Mouse (Mus musculus): ENCODE data around the gene Ear14. TPM values are rescaled to one million over a fixed set of nuclear protein-coding genes. Genes with fewer than 3 reads are reported as not detected.
"Not testable (repeated sequence)": the region's sequence is repeated elsewhere in the genome, so short reads cannot be mapped to it uniquely, and the experiment has no call there.

Gene Ear14
- polyA plus RNA-seq, 1 experiment from 2014 or later = not detected

DNA sequence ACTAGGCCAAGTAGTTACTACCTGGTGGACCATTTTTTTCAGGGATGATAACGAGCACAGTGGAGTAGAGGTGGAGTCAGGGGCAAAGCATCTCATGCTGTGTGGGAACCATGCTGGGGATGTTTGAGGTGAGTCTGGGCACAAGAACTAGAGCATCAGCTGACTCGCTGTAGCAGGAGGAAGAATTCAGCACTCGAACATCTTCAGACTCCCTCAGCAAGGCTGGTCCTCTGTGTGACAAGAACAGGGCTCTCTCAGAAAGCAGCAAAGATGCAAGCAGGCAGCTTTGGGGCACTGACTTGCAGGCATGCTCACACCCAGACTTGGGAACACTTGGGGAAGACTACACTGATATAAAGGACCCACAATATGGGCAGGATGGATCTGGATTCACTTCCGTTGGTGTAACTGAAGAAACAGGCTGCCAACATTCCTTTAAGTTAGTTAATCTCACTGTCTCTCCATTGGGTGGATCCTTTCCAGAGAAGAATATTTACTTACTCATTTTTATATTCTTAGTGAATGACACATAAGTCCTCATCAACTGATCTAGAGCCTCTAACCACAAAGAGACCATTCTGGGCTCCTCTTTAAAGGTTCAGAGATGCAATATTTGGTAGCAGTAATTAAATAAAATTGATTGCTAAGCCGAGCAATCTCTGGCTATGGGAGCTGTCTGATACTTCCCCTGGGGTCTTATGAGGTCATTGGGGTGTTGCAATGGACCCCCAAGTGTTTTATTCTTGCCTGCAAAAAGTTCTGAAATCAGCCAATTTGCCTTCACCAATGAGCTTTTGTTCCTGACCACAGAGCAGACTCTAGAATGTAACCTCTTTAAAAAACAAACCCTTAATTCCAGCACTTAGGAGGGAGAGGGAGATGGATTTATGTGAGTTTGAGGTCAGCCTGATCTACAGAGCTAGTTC is 3.8 kb upstream of the Ear14 start, which contains the start of gene Ang2:
TSS of gene Ang2 (minus strand) at position 51 of the 926 bp plus-strand sequence.
- 82% methylated on average over 5 of the region's 5 CpGs for WGBS

DNA sequence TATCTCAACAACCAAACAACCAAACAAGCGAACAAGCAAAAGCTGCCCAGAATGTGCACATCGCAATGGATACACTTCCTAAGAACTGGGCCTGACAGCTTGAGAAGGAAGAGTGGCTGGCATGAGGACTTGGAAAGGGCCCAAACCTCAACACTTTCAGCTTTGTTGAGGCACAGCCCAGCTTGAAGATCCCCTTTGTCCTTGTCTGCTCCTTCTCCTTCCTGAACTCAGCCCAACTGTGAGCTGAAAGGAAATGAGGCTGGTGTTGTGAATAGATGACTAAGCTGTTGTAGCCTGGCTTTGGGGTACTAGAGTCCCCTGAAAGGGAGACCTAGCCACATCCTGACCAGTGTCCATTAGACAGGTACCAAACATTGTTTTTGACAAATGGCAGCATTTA is 3.1 kb upstream of the Ear14 start:
- H3K4me1 ChIP-seq = no peaks in the 10 kb centered on the region
- H3K9me3 ChIP-seq = no peaks in the 10 kb centered on the region
- H3K27me3 ChIP-seq (replicated peaks; ENCODE audit: low read depth, poor library complexity, severe bottlenecking) = no peaks in the 10 kb centered on the region
- no peaks in the 10 kb centered on the region for H3K36me3 ChIP-seq (replicated peaks)
- 92% methylated on average over 2 of the region's 2 CpGs for WGBS
- no peak for DNase-seq (ENCODE audit: low spot score)
- H3K27ac ChIP-seq (replicated peaks) = no peak overlapping the region
- H3K4me3 ChIP-seq = no peak overlapping the region

More for the DNA sequence above, 3.8 kb upstream of the Ear14 start, which contains the start of gene Ang2:
- Histone ChIP-seq H3K36me3 (replicated peaks) (no peaks in the 10 kb centered on the region), H3K27me3 (replicated peaks; ENCODE audit: low read depth, poor library complexity, severe bottlenecking) (no peaks in the 10 kb centered on the region), H3K4me1 (no peaks in the 10 kb centered on the region), H3K9me3 (no peaks in the 10 kb centered on the region), H3K27ac (replicated peaks) (no peak within 1 kb of the TSS), H3K4me3 (no peak within 1 kb of the TSS)
- DNase-seq (ENCODE audit: low spot score) = no peak

DNA sequence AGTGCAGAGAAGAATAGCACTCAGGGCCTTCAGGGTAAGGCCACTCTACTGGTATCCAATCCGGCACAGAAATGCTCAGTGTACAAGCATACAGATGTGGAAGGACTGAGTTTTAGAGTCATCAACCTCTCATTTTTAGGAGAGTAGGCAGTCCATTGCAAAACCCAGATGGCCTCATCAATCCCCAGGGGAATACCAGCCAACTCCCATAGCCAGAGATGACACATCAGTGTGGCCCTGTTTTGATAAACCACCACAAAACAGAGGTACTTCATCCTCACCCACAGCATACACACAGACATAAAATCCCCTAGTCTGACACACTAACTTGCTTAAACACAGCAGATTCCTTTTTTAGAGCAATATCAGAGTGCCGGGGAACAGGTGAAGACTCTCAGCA is 2.7 kb upstream of the Ear14 start:
- H3K27ac ChIP-seq (replicated peaks) = no peak overlapping the region
- WGBS = 91% methylated on average over 2 of the region's 2 CpGs
- no peaks in the 10 kb centered on the region for H3K36me3 ChIP-seq (replicated peaks)
- H3K27me3 ChIP-seq (replicated peaks; ENCODE audit: low read depth, poor library complexity, severe bottlenecking) = no peaks in the 10 kb centered on the region
- H3K4me1 ChIP-seq = no peaks in the 10 kb centered on the region
- no peak for DNase-seq (ENCODE audit: low spot score)
- H3K9me3 ChIP-seq = no peaks in the 10 kb centered on the region
- no peak overlapping the region for H3K4me3 ChIP-seq

DNA sequence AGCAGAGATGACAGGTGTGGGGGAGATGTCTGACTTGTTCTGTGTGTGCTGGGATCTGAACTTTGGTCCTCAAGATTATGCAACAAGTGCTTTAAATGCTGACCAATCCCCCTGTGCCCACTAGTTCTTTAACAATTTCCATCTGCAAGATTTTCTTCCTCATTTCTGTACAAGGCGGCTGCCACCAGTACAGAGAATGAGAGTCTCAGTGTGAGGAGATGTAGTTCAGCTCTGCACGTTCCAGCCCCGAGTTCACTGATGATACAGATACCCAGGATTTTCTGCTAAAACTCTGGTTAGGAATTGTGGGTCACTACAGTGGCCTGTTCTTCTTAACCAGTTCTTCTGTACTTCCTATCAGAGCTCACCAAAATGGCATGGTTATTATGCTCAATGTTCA is 16.9 kb downstream of the Ear14 start:
- H3K9me3 ChIP-seq; H3K27ac ChIP-seq (replicated peaks); DNase-seq (ENCODE audit: low spot score); H3K4me3 ChIP-seq; H3K4me1 ChIP-seq; H3K27me3 ChIP-seq (replicated peaks; ENCODE audit: low read depth, poor library complexity, severe bottlenecking); H3K36me3 ChIP-seq (replicated peaks): not testable (repeated sequence)
- WGBS = 87% methylated on average over 3 of the region's 3 CpGs

DNA sequence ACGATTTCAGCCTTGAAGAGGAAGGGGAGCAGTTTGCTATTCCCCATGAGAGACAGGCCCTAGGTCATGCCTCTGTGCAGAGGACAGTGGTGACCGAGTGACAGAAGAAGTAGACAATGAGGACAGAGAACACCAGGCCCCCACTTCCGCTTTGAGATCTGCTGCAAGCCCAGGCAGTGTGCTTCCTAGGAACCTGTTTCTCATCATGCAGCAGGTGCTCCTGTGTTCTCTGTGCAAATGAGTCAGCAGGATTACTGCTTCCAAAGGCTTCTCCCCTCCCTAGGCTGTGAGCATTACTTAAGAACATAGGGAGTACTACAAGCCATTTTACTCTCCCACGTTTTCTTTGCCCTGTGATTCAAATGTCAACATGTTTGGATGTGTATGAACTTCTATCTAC is 26.5 kb downstream of the Ear14 start:
- H3K4me3 ChIP-seq; H3K27me3 ChIP-seq (replicated peaks; ENCODE audit: low read depth, poor library complexity, severe bottlenecking); H3K27ac ChIP-seq (replicated peaks); H3K36me3 ChIP-seq (replicated peaks); H3K9me3 ChIP-seq; H3K4me1 ChIP-seq; DNase-seq (ENCODE audit: low spot score): not testable (repeated sequence)
- 71% methylated on average over 4 of the region's 4 CpGs for WGBS

DNA sequence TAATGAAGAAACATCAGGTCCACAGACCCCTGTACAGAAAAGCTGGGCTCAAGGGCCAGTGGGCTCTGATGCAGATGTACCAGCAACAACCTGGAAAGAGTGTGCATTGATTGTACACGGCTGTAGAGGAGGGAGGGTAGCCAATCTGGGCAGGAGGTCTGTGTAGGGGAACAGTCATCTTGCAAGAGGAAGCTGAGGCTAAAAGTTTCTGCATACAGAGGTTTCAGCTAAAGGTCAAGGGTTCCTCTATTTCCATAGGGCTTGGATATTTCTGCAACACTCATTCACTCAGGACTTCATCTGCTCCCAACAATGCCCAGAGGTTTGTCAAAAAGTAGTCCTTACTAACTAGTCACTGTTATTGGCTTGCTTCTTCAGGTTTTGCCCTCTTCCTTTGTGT is 34.3 kb downstream of the Ear14 start:
- not testable (repeated sequence) for H3K4me1 ChIP-seq; H3K27me3 ChIP-seq (replicated peaks; ENCODE audit: low read depth, poor library complexity, severe bottlenecking); H3K27ac ChIP-seq (replicated peaks); H3K4me3 ChIP-seq; DNase-seq (ENCODE audit: low spot score); H3K9me3 ChIP-seq; H3K36me3 ChIP-seq (replicated peaks)
- WGBS = 83% methylated on average over 1 of the region's 1 CpGs

DNA sequence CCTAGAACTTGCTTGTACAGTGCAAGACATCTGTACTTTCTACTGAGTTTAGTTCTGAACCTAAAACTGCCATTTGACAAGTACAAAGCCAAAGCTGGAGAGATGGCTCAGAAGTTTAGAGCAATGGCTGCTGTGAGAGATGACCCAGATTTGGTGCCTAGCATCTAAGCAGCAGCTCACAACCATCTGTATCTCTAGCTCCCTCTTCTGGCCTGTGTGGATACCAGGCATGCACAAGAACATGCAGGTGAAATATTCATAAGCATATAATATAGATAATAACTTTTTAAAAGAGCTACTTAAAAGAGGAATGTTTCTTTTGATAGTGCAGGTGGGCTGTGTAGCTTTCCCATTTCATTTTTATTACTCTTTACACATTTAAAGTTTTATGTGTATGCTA is 37.7 kb downstream of the Ear14 start:
- no peaks in the 10 kb centered on the region for H3K27me3 ChIP-seq (replicated peaks; ENCODE audit: low read depth, poor library complexity, severe bottlenecking)
- H3K36me3 ChIP-seq (replicated peaks) = no peaks in the 10 kb centered on the region
- DNase-seq (ENCODE audit: low spot score) = no peak
- H3K9me3 ChIP-seq = no peaks in the 10 kb centered on the region
- no peaks in the 10 kb centered on the region for H3K4me1 ChIP-seq
- no peak overlapping the region for H3K4me3 ChIP-seq
- no peak overlapping the region for H3K27ac ChIP-seq (replicated peaks)

DNA sequence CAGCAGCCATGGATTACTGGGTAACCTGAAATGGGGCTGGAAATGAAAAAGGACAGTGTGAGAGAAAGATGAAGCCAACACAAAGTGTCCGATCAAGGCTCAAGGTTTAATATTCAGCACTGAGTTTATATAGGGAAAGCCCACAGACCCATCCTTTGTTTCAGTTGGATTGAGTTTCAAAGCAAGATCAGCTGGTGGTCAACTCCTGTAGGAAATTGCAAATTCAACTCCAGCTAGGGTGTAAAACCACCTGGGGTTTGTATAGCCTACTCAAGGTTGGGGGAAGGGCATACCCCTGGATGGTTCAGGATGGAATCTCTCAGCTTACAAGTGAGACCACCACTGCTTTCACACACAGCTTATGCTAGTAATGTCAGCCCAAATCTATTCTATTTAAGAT is 44.5 kb downstream of the Ear14 start:
- Histone ChIP-seq H3K4me3 (no peak overlapping the region), H3K27ac (replicated peaks) (no peak overlapping the region), H3K9me3 (no peaks in the 10 kb centered on the region), H3K27me3 (replicated peaks; ENCODE audit: low read depth, poor library complexity, severe bottlenecking) (no peaks in the 10 kb centered on the region), H3K36me3 (replicated peaks) (no peaks in the 10 kb centered on the region), H3K4me1 (no peaks in the 10 kb centered on the region)
- no peak for DNase-seq (ENCODE audit: low spot score)
- 77% methylated on average over 1 of the region's 1 CpGs for WGBS

DNA sequence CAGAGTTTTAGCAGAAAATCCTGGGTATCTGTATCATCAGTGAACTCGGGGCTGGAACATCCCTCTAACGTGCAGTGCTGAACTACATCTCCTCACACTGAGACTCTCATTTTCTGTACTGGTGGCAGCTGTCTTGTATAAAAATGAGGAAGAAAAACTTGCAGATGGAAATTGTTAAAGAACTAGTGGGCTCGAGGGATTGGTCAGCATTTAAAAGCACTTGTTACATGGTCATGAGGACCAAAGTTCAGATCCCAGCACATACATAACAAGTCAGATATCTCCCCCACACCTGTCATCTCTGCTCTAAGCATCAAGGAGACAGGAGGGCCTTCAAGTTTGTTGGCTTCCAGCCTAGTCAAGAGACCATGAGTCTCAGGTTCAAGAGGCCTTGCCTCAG is 47.2 kb downstream of the Ear14 start:
- H3K36me3 ChIP-seq (replicated peaks) = no peaks in the 10 kb centered on the region
- H3K4me1 ChIP-seq = no peaks in the 10 kb centered on the region
- WGBS = 87% methylated on average over 3 of the region's 3 CpGs
- H3K27me3 ChIP-seq (replicated peaks; ENCODE audit: low read depth, poor library complexity, severe bottlenecking) = no peaks in the 10 kb centered on the region
- no peak overlapping the region for H3K4me3 ChIP-seq
- DNase-seq (ENCODE audit: low spot score) = no peak
- H3K9me3 ChIP-seq = no peaks in the 10 kb centered on the region
- H3K27ac ChIP-seq (replicated peaks) = no peak overlapping the region

DNA sequence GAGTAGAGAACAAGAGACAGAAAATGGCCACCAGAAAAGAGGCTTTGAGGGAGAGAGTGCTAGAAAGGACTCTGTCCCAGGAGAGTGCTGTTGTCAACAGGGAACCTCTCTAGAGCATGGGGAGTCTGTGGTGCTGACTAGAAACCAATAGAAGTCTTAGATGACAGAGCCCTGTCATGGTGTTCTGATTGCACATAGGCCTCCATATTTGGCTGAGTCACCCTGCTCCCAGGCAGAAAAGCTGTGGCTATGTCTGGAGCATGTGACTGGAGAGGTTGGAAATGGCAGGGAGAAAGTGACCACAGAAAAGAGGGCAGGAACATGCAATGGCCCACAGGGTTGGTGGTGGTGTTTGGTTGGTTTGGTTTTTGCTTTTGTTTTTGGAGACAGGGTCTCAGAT is 49.0 kb downstream of the Ear14 start:
- H3K4me3 ChIP-seq; H3K36me3 ChIP-seq (replicated peaks); DNase-seq (ENCODE audit: low spot score); H3K9me3 ChIP-seq; H3K27me3 ChIP-seq (replicated peaks; ENCODE audit: low read depth, poor library complexity, severe bottlenecking); H3K27ac ChIP-seq (replicated peaks); H3K4me1 ChIP-seq: not testable (repeated sequence)

DNA sequence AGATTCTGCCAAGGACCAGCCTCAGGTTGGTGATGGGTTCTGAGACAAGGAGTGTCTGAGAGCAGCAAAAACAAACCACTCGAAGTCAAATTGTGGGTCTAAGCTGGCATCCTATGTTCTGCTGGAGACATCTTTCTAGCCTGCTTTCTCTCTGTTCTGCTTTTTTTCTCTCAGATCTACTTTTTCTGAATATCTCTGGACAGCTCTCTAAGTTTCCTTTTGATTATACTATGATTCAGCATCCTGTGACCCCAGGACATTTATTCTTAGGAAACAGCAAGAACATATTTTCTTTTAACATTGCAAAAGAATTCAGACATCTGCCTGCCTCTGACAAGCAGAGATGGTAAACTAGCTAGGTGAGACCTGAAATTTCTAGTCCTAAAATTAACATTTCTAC is 50.4 kb downstream of the Ear14 start:
- no peak overlapping the region for H3K27ac ChIP-seq (replicated peaks)
- H3K27me3 ChIP-seq (replicated peaks; ENCODE audit: low read depth, poor library complexity, severe bottlenecking) = no peaks in the 10 kb centered on the region
- no peak overlapping the region for H3K4me3 ChIP-seq
- H3K9me3 ChIP-seq = no peaks in the 10 kb centered on the region
- no peak for DNase-seq (ENCODE audit: low spot score)
- no peaks in the 10 kb centered on the region for H3K4me1 ChIP-seq
- H3K36me3 ChIP-seq (replicated peaks) = no peaks in the 10 kb centered on the region
- WGBS = 85% methylated on average over 1 of the region's 1 CpGs

Data from embryonic facial prominence, embryonic 10.5 days (tissue).